Comparison of ENCODE assay signal across 1 mouse cellular context in genomic region chr4:154026441-154026761, GRCm38 (mm10).
TF ChIP-seq lines count a peak whose summit lies in the region.

No protein-coding gene starts in this region.

TF ChIP-seq in MEL, 35 proteins besides CTCF, POLR2A, EP300 and RAD21:
- no peak for TF ChIP-seq MAZ (IDR thresholded peaks at IDR 0.05; ENCODE audit: low read depth, low read length)
- TF ChIP-seq SMC3 (IDR thresholded peaks at IDR 0.05; ENCODE audit: low read depth, low read length): no peak
- no peak for TF ChIP-seq CHD1 (IDR thresholded peaks at IDR 0.05; ENCODE audit: low read depth, low read length)
- TF ChIP-seq NELFE (IDR thresholded peaks at IDR 0.05; ENCODE audit: low read depth, low read length): no peak
- no peak for TF ChIP-seq UBTF (IDR thresholded peaks at IDR 0.05; ENCODE audit: borderline replicate concordance, insufficient read depth, low read depth, low read length)
- TF ChIP-seq MYC (IDR thresholded peaks at IDR 0.05; ENCODE audit: low read depth, low read length): no peak
- TF ChIP-seq ZNF384 (IDR thresholded peaks at IDR 0.05; ENCODE audit: low read depth, low read length): no peak
- no peak; the same call in 1 of the 2 replicates for TF ChIP-seq MXI1 (IDR thresholded peaks at IDR 0.05; ENCODE audit: low read depth, low read length)
- no peak for TF ChIP-seq KAT2A (conservative IDR thresholded peaks at IDR 0.05; ENCODE audit: low read depth, low read length)
- no peak for TF ChIP-seq SIN3A (IDR thresholded peaks at IDR 0.05; ENCODE audit: low read length)
- no peak for TF ChIP-seq USF2 (IDR thresholded peaks at IDR 0.05; ENCODE audit: borderline replicate concordance in 1 of 2, insufficient read depth in 1 of 2, low read depth in 1 of 2, low read length in 2 of 2)
- no peak for TF ChIP-seq GATA1 (IDR thresholded peaks at IDR 0.05; ENCODE audit: low read depth, low read length)
